Mouse (Mus musculus): ENCODE data around the gene Loxl3.

The Loxl3 gene

GRCm38 (mm10) chr6:83017190-83017589 lies 16.8 kb upstream of the Loxl3 start:
- DNase-seq (ENCODE audit: low read depth, low spot score) = no peak

GRCm38 (mm10) chr6:83019044-83019443 lies 14.9 kb upstream of the Loxl3 start:
- DNase-seq (ENCODE audit: low read depth, low spot score) = no peak

GRCm38 (mm10) chr6:83020121-83020520 lies 13.9 kb upstream of the Loxl3 start:
- no peak for DNase-seq (ENCODE audit: low read depth, low spot score)

- no peak for DNase-seq (ENCODE audit: low read depth, low spot score)
Observed at GRCm38 (mm10) chr6:83020836-83021593, 13.0 kb upstream of the Loxl3 start.

- DNase-seq (ENCODE audit: low read depth, low spot score) = no peak
Observed at GRCm38 (mm10) chr6:83023008-83023407, 11.0 kb upstream of the Loxl3 start.

- no peak for DNase-seq (ENCODE audit: low read depth, low spot score)
Observed at GRCm38 (mm10) chr6:83023786-83024185, 10.2 kb upstream of the Loxl3 start.

- no peak for DNase-seq (ENCODE audit: low read depth, low spot score)
Observed at GRCm38 (mm10) chr6:83024421-83024820, 9.6 kb upstream of the Loxl3 start.

- no peak for DNase-seq (ENCODE audit: low read depth, low spot score)
Observed at GRCm38 (mm10) chr6:83025221-83025620, 8.8 kb upstream of the Loxl3 start.

GRCm38 (mm10) chr6:83027293-83027692 lies 6.7 kb upstream of the Loxl3 start:
- DNase-seq (ENCODE audit: low read depth, low spot score) = no peak

GRCm38 (mm10) chr6:83027706-83028105 lies 6.3 kb upstream of the Loxl3 start:
- DNase-seq (ENCODE audit: low read depth, low spot score) = no peak

GRCm38 (mm10) chr6:83029777-83030176 lies 4.2 kb upstream of the Loxl3 start:
- no peak for DNase-seq (ENCODE audit: low read depth, low spot score)

- DNase-seq (ENCODE audit: low read depth, low spot score) = no peak
Observed at GRCm38 (mm10) chr6:83031111-83031510, 2.9 kb upstream of the Loxl3 start.

- DNase-seq (ENCODE audit: low read depth, low spot score) = no peak
Observed at GRCm38 (mm10) chr6:83031921-83032590, 1.9 kb upstream of the Loxl3 start.

GRCm38 (mm10) chr6:83032769-83033191 lies 1.2 kb upstream of the Loxl3 start:
- peak; percentile 64 for DNase-seq (ENCODE audit: low read depth, low spot score)

GRCm38 (mm10) chr6:83034463-83035055 lies 586 bp downstream of the Loxl3 start:
- DNase-seq (ENCODE audit: low read depth, low spot score) = no peak

- DNase-seq (ENCODE audit: low read depth, low spot score) = no peak
Observed at GRCm38 (mm10) chr6:83037188-83037587, 3.2 kb downstream of the Loxl3 start.

GRCm38 (mm10) chr6:83038496-83039012 lies 4.6 kb downstream of the Loxl3 start:
- peak; percentile 97 for DNase-seq (ENCODE audit: low read depth, low spot score)

GRCm38 (mm10) chr6:83040601-83041000 lies 6.6 kb downstream of the Loxl3 start:
- DNase-seq (ENCODE audit: low read depth, low spot score) = no peak

- peak; percentile 44 for DNase-seq (ENCODE audit: low read depth, low spot score)
Observed at GRCm38 (mm10) chr6:83043561-83043960, 9.6 kb downstream of the Loxl3 start.

GRCm38 (mm10) chr6:83043993-83044392 lies 10.0 kb downstream of the Loxl3 start:
- no peak for DNase-seq (ENCODE audit: low read depth, low spot score)

GRCm38 (mm10) chr6:83044742-83045141 lies 10.8 kb downstream of the Loxl3 start:
- DNase-seq (ENCODE audit: low read depth, low spot score) = no peak

GRCm38 (mm10) chr6:83049367-83049766 lies 15.4 kb downstream of the Loxl3 start:
- no peak for DNase-seq (ENCODE audit: low read depth, low spot score)
